Mouse (Mus musculus) lung, postnatal 25 days (tissue): ENCODE results near the gene Crtc1.

Experiments used
- DNase-seq: peaks from one replicate; pipeline ENCODE4 v3.0.0; 2022; ENCODE audit warnings: low spot score

Crtc1 gene

DNA sequence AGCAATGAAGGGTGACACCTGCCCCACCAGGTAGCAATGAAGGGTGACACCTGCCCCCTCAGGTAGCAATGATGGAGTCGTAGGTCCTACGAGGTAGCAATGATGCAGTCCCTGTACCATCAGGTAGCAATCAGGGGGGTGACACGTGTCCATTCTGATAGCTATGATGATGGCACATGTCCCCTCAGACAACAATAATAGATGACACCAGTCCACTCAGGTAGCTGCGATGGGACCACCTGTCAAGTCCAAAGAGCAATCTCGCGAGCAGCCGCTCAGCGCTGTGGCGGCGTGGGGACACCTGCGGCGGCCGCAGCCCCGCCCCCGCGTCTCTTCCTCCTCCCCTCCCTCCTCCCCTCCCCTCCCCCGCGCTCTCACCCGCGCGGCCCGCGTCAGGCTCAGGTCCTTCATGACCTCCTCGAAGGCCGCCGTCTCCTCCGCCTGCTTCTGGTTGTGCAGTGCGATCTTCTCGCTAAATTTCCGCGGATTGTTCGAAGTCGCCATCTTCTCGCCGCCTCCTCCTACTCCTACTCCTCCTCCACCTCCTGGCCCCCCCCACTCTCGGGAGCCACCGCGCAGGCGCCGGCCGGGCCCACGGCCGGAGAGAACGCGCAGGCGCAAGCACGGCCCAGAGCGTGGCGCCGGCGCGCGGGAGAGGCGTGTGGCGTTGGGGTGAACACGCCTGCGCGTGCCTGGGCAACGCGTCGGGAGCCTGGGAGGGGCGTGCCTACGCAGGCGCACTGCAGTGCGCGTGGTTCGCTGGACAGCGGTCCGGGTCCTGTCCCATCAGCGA is at the start of gene Crtc1:
Crtc1 (minus strand) TSS at position 525 of the 793 bp plus-strand sequence.
- peak; percentile 97 for DNase-seq

DNA sequence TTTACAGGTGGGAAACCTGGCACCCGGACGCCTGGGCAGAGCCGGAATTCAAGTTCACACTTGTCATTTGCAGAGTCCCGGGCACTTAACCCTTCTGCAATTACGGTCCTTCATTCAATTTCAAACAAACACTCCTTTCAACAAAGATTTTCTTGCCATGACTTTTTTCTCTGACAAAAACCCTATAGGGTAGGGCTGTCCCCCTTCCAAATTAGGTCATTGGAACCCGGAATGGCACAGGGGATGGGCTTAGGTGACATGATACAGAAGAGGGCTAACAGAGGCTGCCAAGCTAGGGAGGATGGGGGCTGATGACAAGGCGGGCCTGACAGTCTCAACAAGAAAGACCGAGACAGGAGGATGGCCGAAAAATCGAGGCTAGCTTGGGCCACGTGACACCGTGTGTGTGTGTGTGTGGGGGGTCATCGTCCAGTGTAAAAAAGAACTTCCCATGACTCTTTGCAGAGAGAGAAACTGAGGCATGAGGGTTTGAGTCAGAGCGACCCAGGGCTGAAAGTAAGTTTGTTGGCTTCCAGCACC is 49.6 kb upstream of the Crtc1 start:
- DNase-seq: no peak

DNA sequence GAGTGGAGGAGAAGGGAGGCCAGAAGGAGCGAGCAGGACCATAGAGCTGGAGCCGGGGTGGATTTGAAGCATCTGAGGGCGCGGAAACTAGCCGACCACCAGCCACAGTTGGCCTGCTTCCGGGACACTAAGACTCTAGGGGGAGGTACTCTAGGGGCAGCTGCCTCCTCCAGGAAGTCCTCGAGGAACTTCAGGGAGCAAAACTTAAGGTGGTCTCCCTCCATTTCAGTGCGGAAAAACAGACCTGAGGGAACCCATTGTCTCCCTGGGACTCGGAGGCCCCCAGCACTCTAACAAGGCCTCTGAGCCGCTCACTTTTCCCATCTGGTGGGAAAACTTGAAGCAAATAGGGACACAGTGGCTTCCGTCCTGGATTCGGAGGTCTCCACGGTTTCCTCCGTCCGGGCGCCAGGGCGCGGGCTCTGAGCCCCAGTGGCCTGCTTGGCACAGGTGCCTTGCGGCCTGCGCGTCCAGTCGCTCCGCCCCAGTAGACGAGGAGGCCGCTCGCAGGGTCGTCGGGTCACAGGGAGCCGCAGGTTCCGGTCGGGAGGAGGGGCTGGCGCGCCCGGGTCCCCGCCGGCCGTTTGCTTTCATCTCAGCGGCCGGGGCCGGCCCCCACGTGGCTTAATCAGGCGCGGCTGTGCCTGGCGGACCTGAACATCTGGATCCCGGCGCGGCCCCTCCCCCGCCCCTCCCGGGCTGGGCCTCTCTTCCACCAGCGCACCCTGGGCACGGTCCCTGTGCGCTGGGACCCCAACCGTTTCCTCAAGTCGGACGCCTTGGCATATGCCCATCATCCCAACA is 48.8 kb upstream of the Crtc1 start:
- DNase-seq: peak; percentile 53

DNA sequence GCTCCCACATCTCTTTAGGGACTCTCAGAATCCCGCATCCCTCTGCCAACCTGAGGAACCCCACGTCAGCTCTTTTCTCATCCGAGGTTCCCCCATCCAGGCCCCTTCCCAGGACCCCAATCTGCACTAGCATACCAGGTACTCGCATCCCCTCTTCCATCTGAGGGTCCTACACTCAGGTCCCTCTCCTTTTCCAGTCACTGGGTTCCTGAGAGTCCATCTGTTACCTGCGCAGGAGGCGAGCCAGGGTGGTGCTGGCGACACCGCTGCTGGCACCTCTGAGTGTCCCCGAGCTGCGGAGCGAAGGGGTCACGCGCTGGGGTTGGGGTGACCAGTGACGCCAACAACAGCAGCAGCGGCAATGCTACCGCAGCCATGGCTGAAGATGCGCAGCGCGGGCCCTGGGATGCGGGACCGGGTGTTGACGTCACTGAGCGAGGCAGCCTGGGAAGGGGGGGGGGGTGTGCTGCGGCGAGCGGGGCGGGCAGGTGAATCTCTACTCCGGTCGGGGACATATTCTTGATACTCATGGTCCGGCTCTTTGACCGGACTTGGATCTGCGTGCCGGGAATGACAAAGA is 47.7 kb upstream of the Crtc1 start, which contains the start of gene Tmem59l:
Tmem59l (minus strand) TSS at position 418 of the 580 bp plus-strand sequence.
- DNase-seq: no peak

DNA sequence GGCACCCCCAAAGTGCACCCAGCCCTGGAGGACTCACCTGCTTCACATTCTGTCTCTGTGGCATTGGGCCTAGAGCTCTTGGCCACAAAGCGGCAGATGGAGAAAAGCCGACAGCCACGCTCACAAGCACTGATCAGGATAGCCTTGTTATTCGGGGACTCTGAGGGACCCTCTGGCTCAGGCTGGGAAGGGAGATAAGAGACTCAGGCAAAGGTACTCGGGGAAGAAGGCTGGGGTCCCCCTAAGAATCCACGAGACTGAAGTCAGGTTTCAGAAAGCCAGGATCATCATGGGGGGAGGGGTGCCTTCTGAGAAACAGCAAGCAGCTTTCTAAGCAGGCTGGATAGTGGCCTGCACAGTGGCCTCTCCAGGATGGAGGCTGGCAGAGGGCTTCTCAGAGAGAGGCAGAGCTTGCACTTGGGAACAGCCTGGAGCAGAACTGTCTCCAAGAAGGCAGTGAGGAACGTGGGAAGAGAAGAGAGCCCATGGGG is 46.9 kb upstream of the Crtc1 start:
- DNase-seq: no peak

DNA sequence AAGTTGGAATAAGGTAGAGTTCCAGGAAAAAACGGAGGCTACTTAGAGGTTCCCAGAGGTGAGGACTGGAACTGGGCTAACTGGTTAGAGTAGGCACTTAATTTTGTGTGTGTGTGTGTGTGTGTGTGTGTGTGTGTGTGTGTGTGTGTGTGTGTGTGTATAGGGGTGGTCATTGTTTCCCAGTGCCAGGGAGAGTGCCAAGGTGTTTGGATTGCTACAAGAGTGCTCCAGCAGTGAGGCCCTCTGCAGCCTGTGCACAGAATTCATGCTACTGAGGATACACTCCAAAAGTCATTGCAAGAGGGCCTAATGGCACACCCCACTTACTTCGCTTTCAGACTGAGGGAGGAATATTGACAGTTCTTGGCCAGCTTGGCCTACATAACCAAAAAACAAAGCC is 43.6 kb upstream of the Crtc1 start:
- DNase-seq: peak; percentile 71

DNA sequence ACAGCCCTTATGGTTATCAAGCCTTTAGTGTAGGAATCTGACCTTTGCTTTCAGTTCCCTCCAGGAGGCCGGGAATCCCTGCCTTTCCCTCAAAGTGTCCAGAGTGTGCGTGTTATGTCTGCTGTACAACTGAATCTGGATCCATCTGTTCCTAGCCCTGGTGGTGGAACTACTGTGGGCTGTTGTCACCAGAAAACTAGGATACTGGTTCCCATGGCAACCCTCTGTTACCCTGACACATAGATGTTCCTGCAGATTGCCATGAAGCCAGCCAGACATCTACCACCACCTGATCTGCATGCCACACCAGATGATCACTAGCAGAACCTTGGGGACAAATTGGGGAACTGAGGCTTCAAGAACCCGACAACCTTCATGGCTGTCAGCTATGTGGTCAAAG is 42.5 kb upstream of the Crtc1 start:
- no peak for DNase-seq

DNA sequence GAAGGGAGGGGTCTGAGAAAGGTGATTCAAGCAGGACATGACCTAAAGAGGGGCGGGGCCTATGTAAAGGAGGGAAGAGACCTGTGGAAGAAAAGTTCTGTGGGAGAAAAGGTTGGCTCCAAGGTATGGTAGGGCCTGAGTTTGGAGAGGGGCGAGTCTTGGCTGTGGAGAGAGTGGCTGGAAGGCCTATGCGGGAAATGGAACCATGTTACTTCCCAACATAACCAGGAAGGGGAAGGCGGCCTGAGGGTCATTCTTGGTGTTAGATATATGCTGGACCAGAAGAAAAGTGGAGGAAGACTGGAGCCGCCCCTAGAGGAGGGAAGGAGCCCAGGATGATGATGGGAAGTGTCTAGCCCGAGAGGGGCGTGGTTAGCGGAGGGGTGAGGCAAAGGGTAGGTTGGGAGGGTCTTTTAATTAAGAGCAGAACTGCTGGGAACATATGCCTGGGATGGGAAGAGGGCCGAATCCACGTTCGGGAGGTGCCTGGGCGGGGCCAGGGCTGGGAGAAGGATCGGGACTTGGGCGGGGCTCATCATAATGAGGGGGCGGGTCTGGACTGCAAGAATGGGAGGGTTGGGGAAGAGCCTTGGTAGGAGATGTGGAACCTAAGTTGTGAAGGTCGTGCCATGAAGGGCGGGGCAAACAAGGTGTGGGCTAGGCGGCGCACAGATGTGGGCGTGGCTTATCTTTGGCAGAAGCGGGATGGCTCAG is 38.0 kb upstream of the Crtc1 start:
- DNase-seq: peak; percentile 29

DNA sequence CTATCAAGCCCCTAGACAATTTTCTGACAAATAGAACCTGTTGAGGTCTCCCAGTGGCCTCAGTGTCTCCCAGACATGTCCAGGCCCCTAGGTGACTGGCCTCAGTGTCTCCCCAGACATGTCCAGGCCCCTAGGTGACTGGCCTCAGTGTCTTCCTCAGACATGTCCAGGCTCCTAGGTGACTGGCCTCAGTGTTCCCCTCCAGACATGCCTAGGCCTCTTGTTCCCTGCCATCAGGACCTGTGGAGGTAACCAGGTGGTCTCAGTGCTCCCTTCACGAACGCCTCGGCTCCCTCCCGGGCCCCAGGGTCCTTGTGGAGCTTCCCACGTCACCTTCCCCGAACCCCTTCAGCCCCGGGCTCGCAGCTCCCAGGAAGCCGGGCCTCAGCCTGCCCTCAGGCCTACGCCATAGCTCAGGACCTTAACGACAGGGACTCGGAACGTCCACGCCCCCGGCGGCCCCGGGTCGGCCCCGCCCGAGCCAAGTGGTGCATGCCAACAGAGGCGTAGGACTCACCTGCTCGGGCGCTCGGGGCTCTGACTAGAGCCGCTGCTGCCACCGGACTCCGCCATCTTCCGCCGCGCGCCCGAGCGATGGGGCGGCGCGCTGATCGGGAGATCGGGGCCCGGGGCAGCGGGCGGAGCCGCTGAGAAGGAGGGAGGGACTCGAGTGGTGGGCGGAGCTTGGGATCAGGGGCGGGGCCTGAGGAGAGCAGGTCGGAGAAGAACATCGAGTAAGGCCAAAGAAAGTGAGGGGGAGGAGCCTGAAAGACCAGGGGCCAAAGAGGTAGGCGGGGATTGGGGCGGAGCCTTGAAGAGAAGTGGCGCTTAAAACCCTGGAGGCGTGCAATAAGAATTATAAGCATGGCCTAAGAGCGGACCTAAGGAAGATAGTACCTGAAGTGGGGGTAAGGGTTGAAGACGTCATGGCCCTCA is 37.2 kb upstream of the Crtc1 start, which contains the start of gene Klhl26:
Klhl26 (minus strand) TSS at position 636 of the 936 bp plus-strand sequence.
- DNase-seq: peak; percentile 97

DNA sequence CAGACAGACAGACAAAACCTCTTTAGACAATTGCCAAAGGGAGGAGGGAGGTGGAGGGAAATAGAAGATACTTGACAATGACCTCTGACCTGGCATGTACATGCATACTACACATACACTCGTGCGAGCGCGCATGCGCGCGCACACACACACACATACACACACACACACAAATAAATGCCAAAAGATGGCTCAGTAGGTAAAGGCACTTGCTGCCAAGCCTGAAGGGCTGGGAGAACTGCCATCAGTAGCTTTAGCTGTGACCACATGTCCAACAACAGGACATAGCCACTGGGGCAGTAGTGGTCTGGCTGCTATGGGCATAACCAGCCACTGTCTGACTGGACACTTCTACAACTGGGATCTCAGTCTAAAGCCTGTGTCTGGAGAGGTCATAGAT is 32.5 kb upstream of the Crtc1 start:
- no peak for DNase-seq

DNA sequence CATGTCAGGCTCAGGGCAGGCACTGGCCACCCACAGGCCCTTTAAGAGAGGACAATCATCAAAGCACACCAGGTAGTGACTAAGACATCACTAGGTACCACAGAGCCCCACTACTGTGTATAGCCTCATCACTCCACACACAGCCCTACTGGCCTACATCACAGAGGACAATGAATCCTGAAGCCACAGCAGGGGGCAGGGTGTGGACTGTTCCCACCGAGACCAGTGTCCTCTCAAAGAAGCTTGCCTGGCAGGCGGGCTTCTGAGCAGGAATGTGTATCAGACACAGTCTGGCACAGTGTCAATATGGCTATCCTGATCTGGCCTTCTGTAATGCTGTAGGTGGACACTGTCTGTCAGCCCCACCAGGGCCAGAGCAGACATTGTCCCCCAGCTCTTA is 30.6 kb upstream of the Crtc1 start:
- DNase-seq: no peak

DNA sequence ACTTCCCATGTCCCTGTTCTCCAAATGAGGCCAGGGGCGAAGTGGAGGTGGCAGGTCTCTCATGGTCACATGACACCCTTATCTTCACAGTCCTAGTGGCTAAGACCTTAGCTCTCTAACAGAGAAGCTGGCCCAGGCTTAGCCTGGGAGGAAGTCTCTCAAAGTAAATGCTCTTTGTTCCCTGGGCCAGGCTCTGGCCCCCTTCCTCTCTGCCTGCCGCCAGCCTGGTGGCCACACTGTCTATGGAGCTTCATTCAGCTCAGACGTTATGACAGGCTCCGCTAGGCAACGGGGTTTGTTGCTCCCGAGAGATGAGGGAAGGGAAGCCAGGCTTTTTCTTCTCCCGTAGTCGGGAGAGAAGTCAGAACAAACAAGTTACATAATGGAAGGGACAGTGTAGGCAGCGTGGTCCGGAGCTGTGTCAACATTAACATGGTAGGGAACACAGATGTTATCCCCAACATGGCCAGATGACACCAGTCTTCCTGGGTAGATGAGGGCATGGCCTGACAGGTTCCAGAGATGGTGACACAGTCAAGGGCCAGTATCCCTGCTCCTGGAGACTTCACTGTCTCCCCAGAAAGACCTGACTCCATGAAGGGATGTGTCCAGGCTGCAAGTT is 30.0 kb upstream of the Crtc1 start:
- DNase-seq: no peak

DNA sequence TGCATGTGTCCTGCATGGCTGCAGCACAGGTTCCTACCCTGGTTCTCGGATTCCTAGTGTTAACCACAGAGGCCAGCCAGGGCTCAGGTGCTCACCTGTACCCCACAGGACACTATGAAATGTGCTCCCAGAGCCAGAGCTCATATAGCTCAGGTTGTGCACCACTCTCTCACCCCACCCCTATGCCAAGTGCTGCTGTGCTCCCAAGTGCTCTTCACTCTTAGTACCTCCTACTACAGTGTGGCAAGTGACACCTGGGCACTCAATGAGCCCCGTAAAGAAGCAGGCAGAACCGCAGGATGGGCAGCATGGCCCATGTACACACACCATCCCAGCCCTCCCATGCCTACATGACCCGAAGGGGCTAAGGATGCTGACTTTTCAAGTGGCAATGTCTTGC is 29.4 kb upstream of the Crtc1 start:
- peak; percentile 52 for DNase-seq

DNA sequence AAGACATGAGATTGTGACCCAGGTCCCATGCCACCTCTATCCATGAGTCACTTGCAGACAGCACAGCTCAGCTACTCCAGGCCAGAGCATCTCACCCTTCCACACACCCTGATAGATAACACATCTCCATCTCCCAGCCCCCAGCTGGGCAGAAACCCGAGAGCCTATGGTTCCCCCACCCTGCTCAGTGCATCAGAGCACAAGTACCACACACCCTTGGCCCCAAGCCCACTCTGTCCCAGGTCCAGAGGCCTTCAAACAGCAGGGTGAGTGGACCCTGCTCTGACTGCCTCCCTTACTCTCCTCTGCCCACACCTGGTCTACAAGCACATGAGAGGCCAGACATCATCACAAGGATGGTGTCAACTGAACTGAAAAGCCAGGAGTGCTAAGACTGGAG is 28.5 kb upstream of the Crtc1 start:
- no peak for DNase-seq

DNA sequence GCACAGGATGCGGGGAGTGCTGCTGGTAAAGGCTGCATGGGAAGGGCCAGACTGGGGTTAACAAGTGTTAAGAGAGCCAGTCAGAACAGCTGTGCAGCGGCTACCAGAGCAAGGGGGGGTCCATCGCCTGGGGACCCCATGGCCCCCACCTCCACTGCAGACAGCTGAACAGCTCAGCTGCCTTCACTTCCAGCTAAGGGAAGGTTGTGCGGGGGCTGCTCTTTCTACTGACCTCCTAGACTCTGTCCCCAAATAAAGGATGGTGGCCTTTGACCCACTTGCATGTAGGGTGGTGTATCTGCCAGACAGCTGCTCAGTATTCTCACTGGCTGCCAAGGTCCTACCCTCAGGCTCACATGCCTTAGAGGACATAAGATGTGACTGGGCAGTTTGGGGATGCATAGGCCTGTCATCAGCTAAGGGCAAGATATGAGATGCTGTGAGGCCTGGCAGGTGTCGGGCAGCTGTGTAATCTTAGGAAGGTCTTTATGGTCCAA is 27.9 kb upstream of the Crtc1 start:
- no peak for DNase-seq

DNA sequence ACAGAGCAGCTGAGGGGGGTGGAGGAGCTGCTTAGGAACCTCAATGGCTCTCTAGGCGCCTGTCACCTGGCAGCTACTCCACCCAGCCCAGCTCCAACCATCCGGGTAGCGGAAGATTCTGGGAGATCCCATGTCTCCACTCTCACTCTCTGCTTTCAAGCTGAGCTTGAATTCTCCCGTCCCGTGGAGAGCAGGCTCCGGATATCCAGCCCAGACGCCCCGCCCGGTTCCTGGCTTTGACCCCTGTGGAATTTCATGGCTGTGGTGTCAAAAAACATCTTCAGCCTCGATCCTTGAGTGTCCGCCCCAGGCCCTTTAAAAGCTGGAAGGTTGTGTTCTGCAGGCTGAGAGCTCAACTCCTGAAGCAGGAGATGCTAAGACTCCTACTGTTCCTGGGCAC is 27.4 kb upstream of the Crtc1 start:
- DNase-seq: no peak

DNA sequence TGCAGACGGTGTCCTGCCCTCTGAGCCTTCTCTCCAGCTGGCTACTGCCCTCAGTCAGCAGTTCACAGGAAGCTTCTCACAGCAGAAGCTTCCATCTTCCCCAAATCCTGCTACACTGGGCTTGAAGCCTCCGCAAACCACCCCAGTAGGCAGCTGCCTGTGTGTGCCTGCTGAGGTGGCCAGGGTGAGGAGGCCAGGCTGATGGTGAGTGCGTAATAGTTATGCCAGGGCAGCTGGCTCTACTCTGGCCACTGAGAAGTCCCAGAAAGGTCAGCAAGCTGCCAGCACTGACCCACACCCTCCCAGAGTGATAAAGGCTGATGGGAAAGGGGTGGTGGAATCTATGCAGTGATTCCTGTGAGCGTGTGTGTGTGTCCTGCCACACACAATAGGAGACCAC is 26.9 kb upstream of the Crtc1 start:
- no peak for DNase-seq

DNA sequence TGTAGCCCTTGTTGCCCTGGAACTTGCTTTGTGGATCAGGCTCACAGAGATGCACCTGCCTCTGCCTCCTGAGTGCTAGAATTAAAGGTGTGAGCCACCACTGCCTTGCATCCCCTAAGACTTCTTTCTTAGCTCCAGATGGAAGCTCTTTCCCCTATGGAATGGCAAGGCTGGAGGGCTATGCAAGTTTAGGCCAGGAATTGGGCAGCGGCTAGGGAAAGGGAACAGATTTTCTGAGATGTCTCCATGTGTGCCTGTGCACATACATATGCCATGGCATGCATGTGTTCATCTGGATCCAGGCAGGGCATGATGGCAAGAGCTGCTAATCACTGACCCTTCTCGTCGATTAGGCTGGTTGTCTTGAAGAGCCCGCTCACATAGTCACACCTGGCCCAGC is 26.3 kb upstream of the Crtc1 start:
- no peak for DNase-seq

DNA sequence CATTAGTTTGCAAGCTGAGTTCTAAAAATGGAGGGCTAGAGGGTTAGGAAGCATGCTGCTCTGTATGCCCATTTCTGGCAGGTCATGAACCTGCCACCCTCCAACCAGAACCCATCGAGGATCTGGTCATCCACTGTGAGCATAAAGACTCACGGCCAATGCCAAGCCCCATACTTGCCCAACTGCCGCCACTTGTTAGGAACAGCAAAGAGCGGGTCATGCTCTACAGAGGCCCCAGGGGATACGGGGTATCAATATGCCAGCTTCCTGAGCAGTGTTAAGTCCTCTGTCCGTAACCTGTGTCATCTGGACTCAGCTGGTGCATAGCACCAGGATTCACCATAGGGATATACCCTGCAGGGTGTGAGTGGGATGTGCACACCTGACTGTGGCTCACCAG is 24.8 kb upstream of the Crtc1 start:
- DNase-seq: no peak

DNA sequence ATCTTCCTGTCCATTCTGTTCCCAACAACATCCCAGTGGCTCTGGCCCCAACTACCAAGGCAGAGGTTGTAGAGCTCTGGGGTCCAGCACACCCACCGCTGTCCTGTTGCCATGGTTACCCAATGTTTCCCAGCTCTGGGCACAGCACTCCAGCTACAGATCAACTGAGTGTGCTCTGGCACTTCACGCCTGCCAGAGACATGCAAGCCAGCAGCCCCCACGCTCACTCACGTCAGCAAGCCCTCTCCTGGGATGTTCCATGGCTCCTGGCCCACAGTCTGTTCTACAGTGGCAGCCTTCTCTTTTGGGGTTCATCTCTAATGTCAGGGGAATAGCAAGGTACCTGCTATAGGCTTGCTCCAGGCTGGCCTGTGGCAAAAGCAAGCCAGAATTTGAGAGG is 23.9 kb upstream of the Crtc1 start:
- DNase-seq: no peak
